Mouse (Mus musculus) olfactory bulb, adult 2 months (tissue): Measurements from ENCODE around the gene Nrm.

ENCODE experiments used
- CTCF ChIP-seq: fragments of 200-500 bp; IDR thresholded peaks from 2 replicates; pipeline ENCODE4 v1.5.1; 2012; ENCODE audit warnings: low read depth, mild to moderate bottlenecking, low read length, moderate library complexity; ENCODE audit not compliant: insufficient read depth
- POLR2A ChIP-seq: fragments of 200-500 bp; IDR thresholded peaks from 2 replicates; pipeline ENCODE4 v1.6.1; 2012; ENCODE audit warnings: mild to moderate bottlenecking, low read depth, low read length, moderate library complexity; ENCODE audit not compliant: insufficient read depth

- TF ChIP-seq CTCF, result no peak
- TF ChIP-seq POLR2A, result no peak
These were observed 47.5 kb upstream of the Nrm start for GRCm38 (mm10) chr17:35813653-35814052.
